Mouse (Mus musculus) hindbrain, postnatal 0 days (tissue): Measurements from ENCODE around the gene Col24a1. TPM values are rescaled to one million over a fixed set of nuclear protein-coding genes. Genes with fewer than 3 reads are reported as not detected.

ENCODE experiments used
- ATAC-seq: fragments of 200-750 bp; cut with Nextera tagmentation; 2 replicates; pipeline ENCODE4 v1.8.0; 2017; ENCODE audit warnings: mild to moderate bottlenecking, moderate TSS enrichment, moderate library complexity
- DNase-seq: peaks from one replicate; pipeline ENCODE4 v3.0.0-alpha.2; 2015; ENCODE audit warnings: low spot score
- H3K27ac ChIP-seq: fragments of 300-500 bp; sonication (generic); 2 replicates; pipeline ENCODE4 v1.5.1; 2014; ENCODE audit warnings: mild to moderate bottlenecking
- H3K27me3 ChIP-seq: fragments of 300-500 bp; sonication (generic); 2 replicates; pipeline ENCODE4 v1.6.1; 2014; ENCODE audit warnings: low read length, mixed read lengths; ENCODE audit not compliant: insufficient read depth
- H3K36me3 ChIP-seq: fragments of 300-500 bp; sonication (generic); 2 replicates; pipeline ENCODE4 v1.6.1; 2014; ENCODE audit warnings: low read length, mixed read lengths; ENCODE audit not compliant: insufficient read depth
- H3K4me1 ChIP-seq: fragments of 300-500 bp; sonication (generic); 2 replicates; pipeline ENCODE4 v1.6.1; 2014; ENCODE audit warnings: antibody characterized with exemption, low read length, mixed read lengths; ENCODE audit not compliant: insufficient read depth
- H3K4me2 ChIP-seq: fragments of 300-500 bp; sonication (generic); 2 replicates; pipeline ENCODE4 v1.6.1; 2014; ENCODE audit warnings: low read depth, mild to moderate bottlenecking, low read length, moderate library complexity, mixed read lengths
- H3K4me3 ChIP-seq: fragments of 300-500 bp; sonication (generic); 2 replicates; pipeline ENCODE4 v1.5.1; 2014; ENCODE audit warnings: low read length
- H3K9ac ChIP-seq: fragments of 300-500 bp; sonication (generic); replicated peaks from 2 replicates; pipeline ENCODE4 v1.6.1; 2014; ENCODE audit warnings: mild to moderate bottlenecking, low read length, moderate library complexity, mixed read lengths
- H3K9me3 ChIP-seq: fragments of 300-500 bp; sonication (generic); 2 replicates; pipeline ENCODE4 v1.6.1; 2016; ENCODE audit warnings: low read length, mixed read lengths
- CTCF ChIP-seq: IDR thresholded peaks from 2 replicates; pipeline ENCODE4 v1.5.1; 2016; ENCODE audit warnings: antibody characterized with exemption, control low read depth, low read depth
- WGBS: fragments of 180-500 bp; shearing (Covaris S2); extraction: QIAGEN DNeasy Blood & Tissue Kit; methylation state at CpG from one replicate; pipeline ENCODE4 v1.1.7; 2014; 5-methylcytosine and 5-hydroxymethylcytosine counted together
- polyA plus RNA-seq: library from polyadenylated mRNA; unstranded; fragments of >200 nt; fragmentation: Nextera tagmentation; extraction: Ambion mirVana; gene quantifications from 2 replicates; pipeline ENCODE4 v1.2.1, GENCODE M21; 2015
- total RNA-seq: library from RNA; depleted of rRNA; stranded (reverse); fragments of >200 nt; gene quantifications from 2 replicates; pipeline ENCODE4 v1.2.3, GENCODE M21; 2014; rRNA removed

The Col24a1 gene
- 1.0 and 2.1 TPM in 2 replicates for total RNA-seq
- 1.4 and 1.8 TPM in 2 replicates for polyA plus RNA-seq

DNA sequence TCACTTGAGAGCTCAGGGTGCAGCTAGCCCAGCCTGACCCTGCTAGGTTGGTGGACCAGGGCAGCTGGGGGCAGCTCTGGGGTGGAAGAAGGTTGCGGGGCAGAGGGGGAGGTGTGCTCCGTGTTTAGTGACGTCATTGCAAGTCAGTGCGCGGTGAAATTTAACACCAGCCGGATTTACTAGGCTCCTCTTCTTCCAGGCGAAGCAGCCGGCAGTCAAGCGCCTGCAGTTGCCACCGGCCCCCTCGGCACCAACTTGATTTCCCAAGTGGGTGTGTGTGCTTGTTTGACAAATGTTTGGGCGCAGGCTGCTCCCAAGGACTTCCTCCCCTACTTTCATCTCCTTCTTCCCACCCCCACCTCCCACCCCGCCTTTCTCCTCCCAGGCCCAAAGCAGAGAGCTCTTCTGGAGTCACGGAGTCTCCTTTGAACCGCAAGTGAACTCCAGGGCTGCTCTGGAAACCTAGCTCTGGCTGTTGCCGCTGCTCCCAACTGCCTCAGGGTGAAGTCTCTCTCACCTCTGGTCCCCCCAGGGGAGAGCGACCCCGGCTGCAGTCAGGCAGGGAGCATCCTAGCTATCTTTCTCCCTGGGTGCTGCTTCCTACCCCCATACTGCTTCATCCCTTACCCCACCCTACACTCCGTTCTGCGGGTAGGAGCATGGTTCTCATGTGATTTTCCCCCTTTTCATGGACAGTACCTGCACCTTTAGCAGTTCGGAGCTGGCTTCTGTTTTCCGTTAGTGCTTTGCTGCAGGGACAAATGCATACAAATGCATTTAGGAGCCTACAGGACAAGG, at the start of gene Col24a1:
Gene Col24a1, plus strand, starts transcription at position 136 of the 798 bp plus-strand sequence.
- H3K9me3 ChIP-seq = no peaks in the 10 kb centered on the region
- H3K27ac ChIP-seq = no peak within 1 kb of the TSS
- no peak for TF ChIP-seq CTCF
- H3K36me3 ChIP-seq = no peaks in the 10 kb centered on the region
- 0 out of 2 replicates have a peak within 1 kb of the TSS, but pooled peaks have one; percentile 41 for H3K9ac ChIP-seq
- peak; percentile 54 for DNase-seq
- WGBS = 3% methylated on average over 21 of the region's 22 CpGs
- H3K4me2 ChIP-seq = peak within 1 kb of the TSS; percentile 80
- H3K4me1 ChIP-seq = peaks cover 10% of the 10 kb centered on the region; the same call in 1 of the 2 replicates
- peak; percentile 60 for ATAC-seq
- H3K4me3 ChIP-seq = peak within 1 kb of the TSS; percentile 36
- H3K27me3 ChIP-seq = peaks cover 5% of the 10 kb centered on the region; the same call in 1 of the 2 replicates

DNA sequence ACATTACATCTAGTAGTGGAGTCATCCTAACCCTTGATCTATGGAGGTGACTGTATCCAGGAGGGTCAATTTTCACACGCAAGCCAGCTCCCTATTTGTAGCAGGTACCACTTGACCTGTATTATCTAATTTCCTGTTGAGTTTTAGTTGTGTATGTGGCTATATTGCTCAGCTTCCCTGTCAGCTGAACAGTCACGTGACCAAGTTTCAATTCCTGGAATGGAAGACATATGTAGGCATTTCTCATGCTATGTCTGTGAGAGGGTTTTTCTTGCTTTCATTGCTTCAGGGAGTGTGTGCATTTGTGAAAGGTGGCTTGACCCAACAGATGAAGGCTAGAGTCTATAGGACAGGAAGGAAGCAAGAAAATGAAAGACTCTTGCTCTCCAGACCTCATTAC, 44.2 kb upstream of the Col24a1 start:
- no peak overlapping the region for H3K4me2 ChIP-seq
- no peaks in the 10 kb centered on the region for H3K4me1 ChIP-seq
- no peaks in the 10 kb centered on the region for H3K9me3 ChIP-seq
- no peaks in the 10 kb centered on the region for H3K36me3 ChIP-seq
- H3K27me3 ChIP-seq = no peaks in the 10 kb centered on the region
- DNase-seq (no peak), ATAC-seq (no peak)
- TF ChIP-seq CTCF = no peak
- H3K27ac ChIP-seq = no peak overlapping the region
- H3K4me3 ChIP-seq = no peak overlapping the region
- no peak overlapping the region for H3K9ac ChIP-seq
- 90% methylated on average over 2 of the region's 2 CpGs for WGBS

DNA sequence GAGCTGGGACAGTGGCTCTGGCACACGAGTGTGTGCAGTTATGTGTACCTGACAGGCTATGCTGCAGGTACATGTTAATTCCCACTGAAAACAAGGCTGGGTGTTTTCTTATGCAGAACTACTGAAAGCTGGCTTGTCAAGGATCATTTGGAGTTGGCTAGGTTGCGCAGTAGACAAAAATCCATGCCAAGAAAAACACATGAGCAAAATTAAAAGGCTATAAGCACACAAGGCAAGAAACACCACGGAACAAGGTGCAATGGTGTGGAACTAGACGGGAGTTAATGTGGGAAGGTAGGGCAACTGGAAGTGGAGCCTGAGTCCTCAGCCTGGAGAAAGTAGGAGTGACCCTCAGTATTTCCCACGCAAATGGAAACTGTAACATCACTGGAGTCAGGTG, 39.2 kb upstream of the Col24a1 start:
- Histone ChIP-seq H3K27me3 (no peaks in the 10 kb centered on the region), H3K36me3 (no peaks in the 10 kb centered on the region), H3K4me3 (no peak overlapping the region), H3K4me2 (no peak overlapping the region), H3K4me1 (no peaks in the 10 kb centered on the region), H3K27ac (no peak overlapping the region), H3K9ac (no peak overlapping the region), H3K9me3 (no peaks in the 10 kb centered on the region)
- DNase-seq (no peak), ATAC-seq (no peak)
- 84% methylated on average over 5 of the region's 5 CpGs for WGBS
- no peak for TF ChIP-seq CTCF

DNA sequence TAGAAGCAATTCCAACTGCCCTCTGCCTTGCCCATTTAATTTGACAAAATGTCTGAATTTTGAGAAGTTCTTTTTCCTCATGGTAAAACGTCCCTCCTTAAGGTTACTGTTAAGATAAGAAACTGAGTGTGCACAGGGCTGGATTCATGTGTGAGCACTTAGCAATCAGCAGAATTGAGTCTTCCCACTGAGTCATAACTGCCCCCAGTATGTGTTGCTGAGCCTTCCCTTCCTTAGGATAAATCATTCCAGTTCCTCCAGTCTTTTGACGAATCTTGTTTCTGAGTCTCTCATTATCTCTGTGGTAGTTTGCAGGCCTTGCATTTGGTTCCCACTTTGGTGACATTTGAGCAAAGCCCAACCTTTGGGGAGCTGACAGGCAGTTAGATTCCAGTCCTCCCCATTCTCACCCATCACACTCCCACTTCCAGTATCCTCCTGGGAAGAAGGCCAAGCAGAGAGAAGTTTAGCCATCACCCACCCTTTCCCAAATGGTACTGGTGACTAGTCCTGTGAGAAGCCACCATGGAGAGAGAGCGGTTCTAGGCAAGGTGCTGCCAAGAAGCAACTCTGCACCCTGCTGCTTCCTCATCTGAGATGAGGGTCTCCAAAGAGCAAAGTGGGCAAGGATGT, 37.4 kb upstream of the Col24a1 start:
- Histone ChIP-seq H3K27ac (no peak overlapping the region), H3K4me1 (no peaks in the 10 kb centered on the region), H3K36me3 (no peaks in the 10 kb centered on the region), H3K9me3 (no peaks in the 10 kb centered on the region), H3K27me3 (no peaks in the 10 kb centered on the region), H3K4me3 (no peak overlapping the region), H3K9ac (no peak overlapping the region), H3K4me2 (no peak overlapping the region)
- no peak for DNase-seq
- ATAC-seq = no peak
- WGBS = 90% methylated on average over 3 of the region's 3 CpGs
- no peak for TF ChIP-seq CTCF

DNA sequence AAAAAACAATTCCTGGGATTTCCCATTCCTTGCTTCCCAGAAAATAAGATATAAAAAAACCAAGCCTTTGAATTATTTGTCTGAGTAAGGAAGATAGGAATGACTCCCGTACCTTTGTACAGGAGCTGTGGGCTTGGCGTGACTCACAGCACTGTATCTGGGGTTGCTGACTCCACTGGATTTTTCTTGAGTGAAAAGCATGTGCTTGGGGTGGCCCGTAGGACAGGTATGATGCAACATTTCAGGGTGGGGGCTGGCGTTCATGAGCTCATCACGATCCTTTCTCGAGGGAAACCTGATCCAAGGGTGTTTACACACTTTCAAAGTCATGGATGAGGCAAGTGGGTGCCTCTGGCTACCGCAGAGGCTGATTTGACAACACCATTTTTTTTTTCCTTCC, 35.6 kb upstream of the Col24a1 start:
- no peak for TF ChIP-seq CTCF
- no peak overlapping the region for H3K4me3 ChIP-seq
- no peak overlapping the region for H3K27ac ChIP-seq
- H3K9ac ChIP-seq = no peak overlapping the region
- no peaks in the 10 kb centered on the region for H3K27me3 ChIP-seq
- H3K4me2 ChIP-seq = no peak overlapping the region
- DNase-seq (no peak), ATAC-seq (no peak)
- no peaks in the 10 kb centered on the region for H3K4me1 ChIP-seq
- H3K9me3 ChIP-seq = no peaks in the 10 kb centered on the region
- H3K36me3 ChIP-seq = no peaks in the 10 kb centered on the region
- 87% methylated on average over 7 of the region's 7 CpGs for WGBS

DNA sequence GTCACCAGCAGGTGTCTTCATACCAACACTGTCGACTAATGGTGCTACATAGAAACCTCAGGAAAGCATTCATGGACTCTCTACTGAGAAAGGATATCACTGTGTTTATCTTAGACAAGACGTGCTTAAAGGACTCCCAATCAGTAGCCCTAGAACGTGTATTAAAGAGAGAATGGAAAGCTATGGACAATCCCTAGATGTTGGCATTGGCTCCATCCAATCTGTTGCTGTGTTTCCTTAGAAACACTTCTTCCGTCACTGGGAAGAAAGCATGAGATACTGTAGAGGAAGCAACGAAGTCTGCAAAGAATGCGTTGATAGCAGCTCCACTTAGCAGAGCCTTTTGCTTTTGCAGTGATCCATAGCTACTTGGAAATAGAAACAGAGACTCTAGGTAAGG, 32.6 kb upstream of the Col24a1 start:
- DNase-seq (no peak), ATAC-seq (no peak)
- H3K9ac ChIP-seq = no peak overlapping the region
- H3K9me3 ChIP-seq = no peaks in the 10 kb centered on the region
- no peak for TF ChIP-seq CTCF
- WGBS = 85% methylated on average over 6 of the region's 6 CpGs
- H3K4me3 ChIP-seq = no peak overlapping the region
- H3K36me3 ChIP-seq = no peaks in the 10 kb centered on the region
- H3K27me3 ChIP-seq = no peaks in the 10 kb centered on the region
- no peak overlapping the region for H3K4me2 ChIP-seq
- no peaks in the 10 kb centered on the region for H3K4me1 ChIP-seq
- H3K27ac ChIP-seq = no peak overlapping the region

DNA sequence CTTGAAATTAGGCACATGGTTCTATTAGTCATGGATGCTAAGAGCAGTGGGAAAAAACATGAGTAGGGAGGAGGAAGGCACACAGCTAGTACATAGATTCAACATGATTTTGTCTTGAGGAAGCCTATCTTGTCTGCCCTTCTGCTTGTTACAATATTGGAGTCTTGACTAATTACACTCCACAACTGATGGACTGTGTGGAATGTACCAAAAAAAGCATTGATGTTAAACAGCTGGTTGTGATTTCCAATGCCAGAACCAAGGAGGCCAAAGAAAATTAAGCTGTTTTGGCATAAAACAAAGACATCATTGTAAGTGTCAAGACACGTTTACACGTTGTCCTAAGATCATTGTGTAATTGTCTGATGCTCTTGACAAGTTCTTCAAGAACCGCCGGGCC, 29.1 kb upstream of the Col24a1 start:
- H3K27ac ChIP-seq = no peak overlapping the region
- no peak overlapping the region for H3K4me3 ChIP-seq
- 76% methylated on average over 4 of the region's 4 CpGs for WGBS
- H3K36me3 ChIP-seq = no peaks in the 10 kb centered on the region
- H3K4me1 ChIP-seq = no peaks in the 10 kb centered on the region
- ATAC-seq = no peak
- no peak for DNase-seq
- H3K27me3 ChIP-seq = no peaks in the 10 kb centered on the region
- H3K9ac ChIP-seq = no peak overlapping the region
- no peak for TF ChIP-seq CTCF
- no peaks in the 10 kb centered on the region for H3K9me3 ChIP-seq
- no peak overlapping the region for H3K4me2 ChIP-seq
